Mouse (Mus musculus): Measurements from ENCODE around the gene Pik3cd. TPM values are rescaled to one million over a fixed set of nuclear protein-coding genes. Genes with fewer than 3 reads are reported as not detected.

Gene Pik3cd
- polyA plus RNA-seq, 1 experiment from 2014 or later, result 5.0 TPM

GRCm38 (mm10) chr4:149698197-149698821 lies 4.1 kb downstream of the Pik3cd start:
- no peaks in the 10 kb centered on the region for H3K36me3 ChIP-seq
- peak overlapping the region; percentile 69 for H3K9ac ChIP-seq
- WGBS, result 1% methylated on average over 35 of the region's 35 CpGs
- no peaks in the 10 kb centered on the region for H3K9me3 ChIP-seq
- H3K27ac ChIP-seq, result no peak overlapping the region
- peaks cover 36% of the 10 kb centered on the region for H3K27me3 ChIP-seq
- H3K4me3 ChIP-seq, result peak overlapping the region; percentile 50
- peaks cover 24% of the 10 kb centered on the region for H3K4me1 ChIP-seq
- ATAC-seq (ENCODE audit: low FRiP score, low read depth), result peak; percentile 73; the same call in 1 of the 2 replicates
- H3K4me2 ChIP-seq (replicated peaks), result peak overlapping the region; percentile 80

DNA sequence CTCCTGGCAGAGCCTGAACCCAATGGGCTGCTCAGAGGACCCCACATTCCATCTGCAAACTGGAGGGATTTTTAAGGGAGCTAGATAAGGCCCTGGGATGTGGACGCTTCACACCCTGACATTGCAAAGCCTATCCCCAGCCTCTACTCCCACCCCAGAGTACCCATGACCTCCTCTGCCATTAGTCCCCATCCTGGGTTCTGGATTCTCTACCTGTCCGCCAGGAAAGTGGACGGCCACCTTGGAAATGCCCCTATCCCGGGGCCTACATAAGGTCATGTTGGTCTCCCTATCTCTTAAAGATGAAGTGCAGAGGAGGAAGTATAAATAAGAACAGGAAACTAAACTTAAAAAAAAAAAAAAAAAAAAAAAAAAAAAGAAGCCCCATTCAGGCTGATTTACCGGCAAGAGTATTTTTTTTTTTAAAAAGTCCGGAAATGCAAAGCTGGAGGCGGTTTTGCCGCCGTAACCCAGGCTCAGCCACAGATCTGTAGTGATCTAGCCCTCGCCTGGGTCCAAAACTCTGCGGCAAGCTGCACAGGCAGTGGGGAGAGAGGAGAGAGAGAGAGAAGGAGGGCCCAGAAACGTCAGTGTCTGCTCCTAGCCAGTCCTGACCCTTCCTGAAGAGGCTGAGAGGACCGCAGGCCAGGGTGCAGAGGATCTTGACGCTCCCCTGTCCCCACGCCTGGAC lies 4.7 kb downstream of the Pik3cd start:
- H3K4me1 ChIP-seq, result peaks cover 24% of the 10 kb centered on the region
- peak overlapping the region; percentile 69 for H3K9ac ChIP-seq
- no peak for ATAC-seq (ENCODE audit: low FRiP score, low read depth)
- H3K27ac ChIP-seq, result no peak overlapping the region
- peak overlapping the region; percentile 80 for H3K4me2 ChIP-seq (replicated peaks)
- peaks cover 36% of the 10 kb centered on the region for H3K27me3 ChIP-seq
- WGBS, result 23% methylated on average over 15 of the region's 15 CpGs
- H3K9me3 ChIP-seq, result no peaks in the 10 kb centered on the region
- no peaks in the 10 kb centered on the region for H3K36me3 ChIP-seq
- peak overlapping the region; percentile 50 for H3K4me3 ChIP-seq

GRCm38 (mm10) chr4:149696189-149696971 lies 6.0 kb downstream of the Pik3cd start:
- H3K4me1 ChIP-seq, result peaks cover 31% of the 10 kb centered on the region
- peaks cover 36% of the 10 kb centered on the region for H3K27me3 ChIP-seq
- H3K9ac ChIP-seq, result 0 out of 2 replicates have a peak overlapping the region, but pooled peaks have one; percentile 13
- H3K36me3 ChIP-seq, result no peaks in the 10 kb centered on the region
- ATAC-seq (ENCODE audit: low FRiP score, low read depth), result no peak
- H3K4me3 ChIP-seq, result no peak overlapping the region
- H3K9me3 ChIP-seq, result no peaks in the 10 kb centered on the region
- no peak overlapping the region for H3K27ac ChIP-seq
- 30% methylated on average over 16 of the region's 16 CpGs for WGBS
- H3K4me2 ChIP-seq (replicated peaks), result no peak overlapping the region; the same call in 1 of the 2 replicates

- peaks cover 19% of the 10 kb centered on the region for H3K4me1 ChIP-seq
- H3K4me3 ChIP-seq, result no peak overlapping the region
- no peak overlapping the region; the same call in 1 of the 2 replicates for H3K27ac ChIP-seq
- WGBS, result 16% methylated on average over 8 of the region's 8 CpGs
- peaks cover 3% of the 10 kb centered on the region for H3K27me3 ChIP-seq
- no peak overlapping the region for H3K4me2 ChIP-seq (replicated peaks)
- H3K36me3 ChIP-seq, result no peaks in the 10 kb centered on the region
- H3K9ac ChIP-seq, result no peak overlapping the region
- ATAC-seq (ENCODE audit: low FRiP score, low read depth), result no peak
- no peaks in the 10 kb centered on the region for H3K9me3 ChIP-seq
These were observed 11.0 kb downstream of the Pik3cd start for GRCm38 (mm10) chr4:149691368-149691767.

DNA sequence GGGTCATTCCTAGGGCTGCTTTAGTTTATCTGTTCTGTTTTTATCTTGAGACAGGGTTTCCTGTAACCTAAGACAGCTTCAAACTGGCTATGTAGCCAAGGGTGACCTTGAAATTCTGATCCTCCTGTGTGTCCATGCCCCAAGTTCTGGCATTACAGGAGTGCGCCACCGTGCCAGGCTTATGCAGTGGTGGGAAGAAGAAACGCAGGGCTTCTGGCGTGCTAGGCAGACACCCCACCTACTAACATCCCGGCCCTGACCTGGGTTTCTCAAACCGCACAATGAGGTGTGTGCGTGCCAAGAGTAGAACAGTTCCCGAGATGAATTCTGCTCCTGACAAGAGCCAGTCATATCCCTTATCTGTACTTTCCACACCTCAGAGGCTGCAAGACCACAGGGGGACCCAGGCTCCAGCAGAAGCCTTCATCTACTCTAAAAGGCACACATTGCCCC lies 11.5 kb downstream of the Pik3cd start:
- no peak for ATAC-seq (ENCODE audit: low FRiP score, low read depth)
- H3K4me2 ChIP-seq (replicated peaks), result no peak overlapping the region
- H3K4me1 ChIP-seq, result peaks cover 14% of the 10 kb centered on the region
- H3K27ac ChIP-seq, result no peak overlapping the region
- H3K9me3 ChIP-seq, result no peaks in the 10 kb centered on the region
- WGBS, result 92% methylated on average over 8 of the region's 8 CpGs
- no peaks in the 10 kb centered on the region for H3K36me3 ChIP-seq
- peaks cover 6% of the 10 kb centered on the region; the same call in 1 of the 2 replicates for H3K27me3 ChIP-seq
- no peak overlapping the region for H3K9ac ChIP-seq
- no peak overlapping the region for H3K4me3 ChIP-seq

GRCm38 (mm10) chr4:149689822-149690700 lies 12.3 kb downstream of the Pik3cd start:
- WGBS, result 80% methylated on average over 12 of the region's 12 CpGs
- no peak for ATAC-seq (ENCODE audit: low FRiP score, low read depth)
- Histone ChIP-seq H3K27ac (no peak overlapping the region), H3K4me2 (replicated peaks) (no peak overlapping the region), H3K36me3 (no peaks in the 10 kb centered on the region), H3K27me3 (0 out of 2 replicates have a peak, but pooled peaks cover 4% of the 10 kb centered on the region), H3K9ac (no peak overlapping the region), H3K9me3 (no peaks in the 10 kb centered on the region), H3K4me1 (peaks cover 17% of the 10 kb centered on the region), H3K4me3 (no peak overlapping the region)

- Histone ChIP-seq H3K9me3 (no peaks in the 10 kb centered on the region), H3K36me3 (no peaks in the 10 kb centered on the region), H3K9ac (no peak overlapping the region), H3K27ac (no peak overlapping the region), H3K4me1 (peaks cover 23% of the 10 kb centered on the region), H3K27me3 (0 out of 2 replicates have a peak, but pooled peaks cover 7% of the 10 kb centered on the region), H3K4me2 (replicated peaks) (no peak overlapping the region), H3K4me3 (no peak overlapping the region)
- ATAC-seq (ENCODE audit: low FRiP score, low read depth), result no peak
- 84% methylated on average over 14 of the region's 14 CpGs for WGBS
These were observed 13.5 kb downstream of the Pik3cd start for GRCm38 (mm10) chr4:149688861-149689260.

GRCm38 (mm10) chr4:149684841-149685623 lies 17.3 kb downstream of the Pik3cd start:
- no peak overlapping the region for H3K27ac ChIP-seq
- H3K9me3 ChIP-seq, result no peaks in the 10 kb centered on the region
- no peak for ATAC-seq (ENCODE audit: low FRiP score, low read depth)
- no peaks in the 10 kb centered on the region for H3K36me3 ChIP-seq
- H3K4me3 ChIP-seq, result no peak overlapping the region
- peaks cover 13% of the 10 kb centered on the region for H3K4me1 ChIP-seq
- no peak overlapping the region for H3K4me2 ChIP-seq (replicated peaks)
- no peak overlapping the region for H3K9ac ChIP-seq
- 0 out of 2 replicates have a peak, but pooled peaks cover 7% of the 10 kb centered on the region for H3K27me3 ChIP-seq
- WGBS, result 45% methylated on average over 11 of the region's 11 CpGs

DNA sequence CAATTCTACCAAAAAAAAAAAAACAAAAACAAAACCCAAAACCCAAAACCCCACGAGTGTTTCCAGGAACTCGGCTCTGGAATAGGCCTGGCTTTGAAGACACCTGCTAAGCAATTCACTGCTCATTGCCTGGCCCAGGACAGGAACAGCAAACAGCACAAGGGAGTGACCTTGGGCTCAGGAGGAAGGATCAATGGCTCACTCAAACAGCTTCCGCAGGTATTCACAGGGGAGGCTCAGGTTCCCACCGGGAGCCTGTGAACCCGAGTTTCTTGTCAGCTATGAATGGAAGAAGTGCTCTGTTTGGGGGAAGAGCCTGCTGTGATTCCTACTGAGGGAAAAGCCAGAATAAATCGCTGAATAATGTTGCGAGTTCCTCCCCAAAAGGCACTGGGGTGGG lies 18.5 kb downstream of the Pik3cd start:
- no peak for ATAC-seq (ENCODE audit: low FRiP score, low read depth)
- 9% methylated on average over 7 of the region's 7 CpGs for WGBS

DNA sequence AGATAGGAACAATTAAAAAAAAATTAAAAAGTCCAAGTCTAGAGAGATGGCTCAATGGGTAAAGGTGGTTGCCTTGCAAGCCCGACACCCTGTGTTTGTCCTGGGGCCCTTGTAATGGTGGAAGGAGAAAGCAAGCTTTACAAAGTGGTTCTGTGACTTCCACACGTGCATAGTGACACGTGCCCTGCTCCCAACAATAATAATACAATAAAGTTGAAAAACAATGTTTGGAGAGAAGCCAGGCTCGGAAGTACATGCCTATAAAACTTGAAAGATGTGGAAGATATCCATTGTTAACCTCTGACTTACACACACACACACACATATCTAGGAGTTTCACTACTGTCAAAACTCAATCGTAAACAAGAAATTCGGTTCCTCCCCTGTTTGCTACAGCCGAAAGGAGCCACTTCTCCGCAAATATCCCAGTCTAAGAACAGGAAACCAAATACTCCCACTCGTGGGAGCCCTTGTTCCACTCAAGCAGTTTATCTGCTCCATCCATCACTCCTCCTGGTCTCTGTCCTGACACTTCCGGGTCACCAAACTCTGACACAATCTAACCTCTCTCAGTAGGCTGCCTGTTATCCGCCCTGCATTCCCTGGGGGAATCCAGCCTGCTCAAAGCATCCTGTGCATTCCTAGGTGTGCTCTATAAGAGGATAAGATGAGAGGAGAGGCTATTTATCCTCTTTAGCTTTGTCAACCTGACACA lies 23.2 kb downstream of the Pik3cd start:
- H3K4me3 ChIP-seq, result no peak overlapping the region
- H3K4me1 ChIP-seq, result peaks cover 19% of the 10 kb centered on the region
- H3K4me2 ChIP-seq (replicated peaks), result no peak overlapping the region
- H3K27me3 ChIP-seq, result peaks cover 22% of the 10 kb centered on the region
- H3K9me3 ChIP-seq, result no peaks in the 10 kb centered on the region
- no peak for ATAC-seq (ENCODE audit: low FRiP score, low read depth)
- no peak overlapping the region for H3K27ac ChIP-seq
- 67% methylated on average over 11 of the region's 11 CpGs for WGBS
- no peaks in the 10 kb centered on the region for H3K36me3 ChIP-seq
- H3K9ac ChIP-seq, result no peak overlapping the region

More for the DNA sequence above, 18.5 kb downstream of the Pik3cd start:
- Histone ChIP-seq H3K27me3 (0 out of 2 replicates have a peak, but pooled peaks cover 7% of the 10 kb centered on the region), H3K36me3 (no peaks in the 10 kb centered on the region), H3K27ac (no peak overlapping the region), H3K4me1 (peaks cover 13% of the 10 kb centered on the region), H3K9me3 (no peaks in the 10 kb centered on the region), H3K4me3 (no peak overlapping the region), H3K9ac (no peak overlapping the region), H3K4me2 (replicated peaks) (no peak overlapping the region)
